Mouse (Mus musculus): ENCODE data around the gene Coq2. TPM values are rescaled to one million over a fixed set of nuclear protein-coding genes. Genes with fewer than 3 reads are reported as not detected.

Coq2 gene
- polyA plus RNA-seq (2012; fragmentation: generic; extraction: Trizol) = 35.8 TPM

GRCm38 (mm10) chr5:100674711-100675376 is at the start of gene Coq2:
Coq2 (minus strand) TSS chr5:100675140.
- peak within 1 kb of the TSS; percentile 83 for H3K4me2 ChIP-seq (ENCODE audit: low read depth)
- no peaks in the 10 kb centered on the region for H3K36me3 ChIP-seq (ENCODE audit: control insufficient read depth, insufficient read depth)
- peak within 1 kb of the TSS; percentile 25 for H3K4me3 ChIP-seq
- peaks cover 17% of the 10 kb centered on the region for H3K79me2 ChIP-seq (ENCODE audit: control insufficient read depth, insufficient read depth)
- TF ChIP-seq POLR2A (IDR thresholded peaks at IDR 0.05; ENCODE audit: insufficient read length, low read depth) (no peak), POLR2AphosphoS2 (IDR thresholded peaks at IDR 0.05; ENCODE audit: insufficient read length, low read depth) (no peak), USF1 (IDR thresholded peaks at IDR 0.05; ENCODE audit: low read depth) (no peak), MYOG (IDR thresholded peaks at IDR 0.05; ENCODE audit: control insufficient read depth in 1 of 3, insufficient read depth in 1 of 3, insufficient read length in 2 of 3, low read depth in 2 of 3) (no peak)
- no peaks in the 10 kb centered on the region for H3K27me3 ChIP-seq (ENCODE audit: control insufficient read depth, insufficient read depth, insufficient read length)
- H3ac ChIP-seq (ENCODE audit: control insufficient read depth, insufficient read length) = peak within 1 kb of the TSS; percentile 49

- Histone ChIP-seq H3ac (ENCODE audit: control insufficient read depth, insufficient read length) (no peak within 1 kb of the TSS), H3K36me3 (ENCODE audit: control insufficient read depth, insufficient read depth) (no peaks in the 10 kb centered on the region), H3K4me3 (peak within 1 kb of the TSS; percentile 9), H3K79me2 (ENCODE audit: control insufficient read depth, insufficient read depth) (no peaks in the 10 kb centered on the region), H3K27me3 (ENCODE audit: control insufficient read depth, insufficient read depth, insufficient read length) (peaks cover 12% of the 10 kb centered on the region), H3K4me2 (ENCODE audit: low read depth) (peak within 1 kb of the TSS; percentile 61)
- no peak for TF ChIP-seq MAX (IDR thresholded peaks at IDR 0.05; ENCODE audit: low read depth)
- no peak for TF ChIP-seq CEBPB (IDR thresholded peaks at IDR 0.05; ENCODE audit: insufficient read depth, poor library complexity, severe bottlenecking)
- TF ChIP-seq MYOG (IDR thresholded peaks at IDR 0.05; ENCODE audit: control insufficient read depth in 1 of 3, insufficient read depth in 1 of 3, insufficient read length in 2 of 3, low read depth in 2 of 3) = no peak
- TF ChIP-seq USF1 (IDR thresholded peaks at IDR 0.05; ENCODE audit: low read depth) = no peak
- no peak for TF ChIP-seq E2F4 (IDR thresholded peaks at IDR 0.05; ENCODE audit: insufficient read depth)
- TF ChIP-seq POLR2AphosphoS2 (IDR thresholded peaks at IDR 0.05; ENCODE audit: insufficient read length, low read depth) = no peak
- TF ChIP-seq REST (IDR thresholded peaks at IDR 0.05; ENCODE audit: insufficient read depth, insufficient read length) = no peak
- no peak for TF ChIP-seq TCF12 (IDR thresholded peaks at IDR 0.05; ENCODE audit: insufficient read depth, poor library complexity, severe bottlenecking)
- no peak for TF ChIP-seq POLR2A (IDR thresholded peaks at IDR 0.05; ENCODE audit: insufficient read length, low read depth)
- TF ChIP-seq SRF (IDR thresholded peaks at IDR 0.05; ENCODE audit: control insufficient read depth, insufficient read length, low read depth) = no peak
- no peak for TF ChIP-seq MYOD1 (IDR thresholded peaks at IDR 0.05; ENCODE audit: control insufficient read depth in 1 of 3, insufficient read length in 2 of 3, low read depth in 2 of 3)
- no peak for TF ChIP-seq TCF3 (IDR thresholded peaks at IDR 0.05; ENCODE audit: insufficient read length, low read depth)
Measured at GRCm38 (mm10) chr5:100719235-100720088, 44.5 kb upstream of the Coq2 start, which contains the start of gene Hpse. Hpse (minus strand) TSS chr5:100719716.

- H3K4me3 ChIP-seq = no peak overlapping the region
- TF ChIP-seq POLR2A (IDR thresholded peaks at IDR 0.05; ENCODE audit: insufficient read length, low read depth) = no peak
- no peak for TF ChIP-seq SRF (IDR thresholded peaks at IDR 0.05; ENCODE audit: control insufficient read depth, insufficient read length, low read depth)
- TF ChIP-seq MYOD1 (IDR thresholded peaks at IDR 0.05; ENCODE audit: control insufficient read depth in 1 of 3, insufficient read length in 2 of 3, low read depth in 2 of 3) = no peak
- TF ChIP-seq POLR2AphosphoS2 (IDR thresholded peaks at IDR 0.05; ENCODE audit: insufficient read length, low read depth) = no peak
- TF ChIP-seq TCF12 (IDR thresholded peaks at IDR 0.05; ENCODE audit: insufficient read depth, poor library complexity, severe bottlenecking) = no peak
- no peak for TF ChIP-seq CEBPB (IDR thresholded peaks at IDR 0.05; ENCODE audit: insufficient read depth, poor library complexity, severe bottlenecking)
- TF ChIP-seq REST (IDR thresholded peaks at IDR 0.05; ENCODE audit: insufficient read depth, insufficient read length) = no peak
- no peak for TF ChIP-seq MAX (IDR thresholded peaks at IDR 0.05; ENCODE audit: low read depth)
- TF ChIP-seq E2F4 (IDR thresholded peaks at IDR 0.05; ENCODE audit: insufficient read depth) = no peak
- TF ChIP-seq TCF3 (IDR thresholded peaks at IDR 0.05; ENCODE audit: insufficient read length, low read depth) = no peak
- no peak for TF ChIP-seq USF1 (IDR thresholded peaks at IDR 0.05; ENCODE audit: low read depth)
- no peak for TF ChIP-seq MYOG (IDR thresholded peaks at IDR 0.05; ENCODE audit: control insufficient read depth in 1 of 3, insufficient read depth in 1 of 3, insufficient read length in 2 of 3, low read depth in 2 of 3)
- no peak overlapping the region for H3K4me2 ChIP-seq (ENCODE audit: low read depth)
- H3K79me2 ChIP-seq (ENCODE audit: control insufficient read depth, insufficient read depth) = no peaks in the 10 kb centered on the region
- no peaks in the 10 kb centered on the region for H3K36me3 ChIP-seq (ENCODE audit: control insufficient read depth, insufficient read depth)
- no peak overlapping the region for H3ac ChIP-seq (ENCODE audit: control insufficient read depth, insufficient read length)
- H3K27me3 ChIP-seq (ENCODE audit: control insufficient read depth, insufficient read depth, insufficient read length) = peaks cover 12% of the 10 kb centered on the region
Measured at GRCm38 (mm10) chr5:100716762-100717161, 41.8 kb upstream of the Coq2 start.

- H3K36me3 ChIP-seq (ENCODE audit: control insufficient read depth, insufficient read depth) = no peaks in the 10 kb centered on the region
- no peaks in the 10 kb centered on the region for H3K79me2 ChIP-seq (ENCODE audit: control insufficient read depth, insufficient read depth)
- H3K27me3 ChIP-seq (ENCODE audit: control insufficient read depth, insufficient read depth, insufficient read length) = peaks cover 4% of the 10 kb centered on the region
- TF ChIP-seq TCF3 (IDR thresholded peaks at IDR 0.05; ENCODE audit: insufficient read length, low read depth) (no peak), POLR2AphosphoS2 (IDR thresholded peaks at IDR 0.05; ENCODE audit: insufficient read length, low read depth) (no peak), TCF12 (IDR thresholded peaks at IDR 0.05; ENCODE audit: insufficient read depth, poor library complexity, severe bottlenecking) (no peak), MYOD1 (IDR thresholded peaks at IDR 0.05; ENCODE audit: control insufficient read depth in 1 of 3, insufficient read length in 2 of 3, low read depth in 2 of 3) (no peak), REST (IDR thresholded peaks at IDR 0.05; ENCODE audit: insufficient read depth, insufficient read length) (no peak), E2F4 (IDR thresholded peaks at IDR 0.05; ENCODE audit: insufficient read depth) (no peak), USF1 (IDR thresholded peaks at IDR 0.05; ENCODE audit: low read depth) (no peak), POLR2A (IDR thresholded peaks at IDR 0.05; ENCODE audit: insufficient read length, low read depth) (no peak), MYOG (IDR thresholded peaks at IDR 0.05; ENCODE audit: control insufficient read depth in 1 of 3, insufficient read depth in 1 of 3, insufficient read length in 2 of 3, low read depth in 2 of 3) (no peak)
- H3K4me3 ChIP-seq = no peak overlapping the region
- H3ac ChIP-seq (ENCODE audit: control insufficient read depth, insufficient read length) = no peak overlapping the region
- H3K4me2 ChIP-seq (ENCODE audit: low read depth) = no peak overlapping the region
Measured at GRCm38 (mm10) chr5:100711219-100711618, 36.3 kb upstream of the Coq2 start.
